Mouse (Mus musculus) c-Kit-negative CD71-positive TER-119-positive erythroid progenitor cells, embryonic 14.5 days (primary cell): ENCODE results near the gene Itga2.

ENCODE experiments used
- DNase-seq: peaks from one replicate; pipeline ENCODE4 v3.0.0-alpha.2; 2013; ENCODE audit warnings: low read depth, low spot score

The Itga2 gene

DNA sequence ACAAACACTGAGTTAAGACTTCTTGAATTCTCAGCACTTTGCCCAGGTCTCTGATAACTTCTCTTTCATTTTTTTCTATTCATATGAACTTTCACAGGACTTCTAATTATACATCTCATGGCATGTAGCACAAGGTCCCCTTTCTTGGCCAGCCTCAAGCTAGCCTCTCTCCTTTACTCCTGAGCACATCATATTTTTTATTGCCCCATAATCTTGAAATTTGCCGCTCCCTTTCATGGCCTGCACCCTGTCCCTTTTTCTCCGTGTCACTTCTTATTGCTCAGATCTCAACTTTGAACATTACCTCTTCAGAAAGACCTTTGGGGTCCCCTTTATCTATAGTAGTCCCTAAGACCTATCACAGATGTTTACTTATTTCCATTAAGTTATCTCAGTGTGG is 109.0 kb downstream of the Itga2 start:
- DNase-seq, result no peak

DNA sequence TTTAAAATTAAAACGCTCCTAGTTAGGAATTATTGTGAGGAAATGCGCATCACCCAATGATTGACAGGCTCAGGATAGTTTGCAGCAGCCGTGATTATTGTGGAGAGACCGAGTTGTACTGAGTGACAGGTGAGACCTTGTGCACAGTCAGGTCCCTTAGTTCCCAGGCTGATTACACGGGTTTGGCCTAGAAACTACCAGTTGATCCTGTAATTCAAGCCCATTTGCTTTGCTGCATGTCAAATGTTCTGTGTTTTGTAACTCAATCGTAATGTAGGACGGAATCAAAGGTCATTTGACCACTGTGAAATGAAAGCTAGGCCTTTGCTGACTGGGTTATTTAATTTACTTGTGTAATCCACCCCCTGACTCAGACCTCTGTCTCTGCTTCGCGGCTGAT is 113.4 kb downstream of the Itga2 start:
- no peak for DNase-seq

DNA sequence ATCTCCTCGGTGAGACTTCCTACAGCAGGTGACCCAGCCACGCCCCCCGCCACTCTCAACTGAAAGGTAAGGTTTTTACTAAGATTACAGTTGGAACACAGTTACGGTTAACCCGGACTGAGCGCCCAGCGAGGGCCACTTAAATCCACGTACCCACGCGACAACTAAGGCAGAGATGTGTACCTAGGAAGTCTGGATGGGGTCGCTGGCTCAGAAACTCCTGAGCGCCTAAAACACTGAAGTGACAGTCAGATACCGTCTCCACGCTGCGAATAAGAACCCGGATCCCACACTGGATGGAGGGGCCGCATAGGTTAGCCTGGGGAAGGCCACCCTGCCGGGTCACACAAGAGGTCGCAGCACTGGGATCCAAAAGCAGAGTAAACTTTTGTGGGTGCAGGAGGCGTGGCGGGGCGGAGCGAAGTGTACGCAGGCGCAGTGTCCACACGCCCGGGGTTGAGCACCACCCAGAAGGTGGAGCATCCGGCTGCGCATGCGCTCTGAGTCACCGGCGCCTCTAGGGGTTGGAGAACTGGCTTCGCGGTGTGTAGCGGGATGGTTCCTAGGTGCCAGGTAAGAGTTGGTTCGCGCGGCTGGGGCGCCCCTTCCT is 114.0 kb downstream of the Itga2 start, which contains the start of gene Mocs2:
Gene Mocs2, plus strand, starts transcription at position 486 of the 610 bp plus-strand sequence.
- peak; percentile 93 for DNase-seq

DNA sequence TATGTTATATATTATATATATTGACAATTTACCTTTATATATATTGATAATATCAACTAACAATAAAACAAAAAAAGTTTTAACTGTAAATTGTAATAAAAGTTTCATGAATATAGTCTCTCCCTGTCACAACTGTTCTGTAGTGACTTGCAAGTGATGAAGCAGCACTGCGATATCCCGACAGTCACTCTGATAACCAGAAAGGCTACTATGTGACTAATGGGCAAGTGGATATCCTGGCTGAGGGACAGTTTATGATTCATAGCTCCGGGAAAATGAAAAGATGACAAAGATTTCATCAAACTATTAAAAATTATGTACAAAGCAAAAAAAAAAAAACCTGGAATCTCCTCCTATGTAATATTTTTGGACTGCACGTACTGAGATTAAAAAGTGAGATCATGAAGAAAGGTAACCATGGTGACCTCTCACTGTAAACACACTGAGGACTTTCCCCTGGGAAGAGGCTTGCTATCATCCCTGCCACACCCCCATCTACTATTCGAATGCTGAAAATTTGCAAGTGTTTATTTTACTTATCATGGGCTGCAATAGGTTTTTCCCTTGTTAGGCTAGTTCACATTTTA is 122.2 kb downstream of the Itga2 start:
- DNase-seq, result no peak

DNA sequence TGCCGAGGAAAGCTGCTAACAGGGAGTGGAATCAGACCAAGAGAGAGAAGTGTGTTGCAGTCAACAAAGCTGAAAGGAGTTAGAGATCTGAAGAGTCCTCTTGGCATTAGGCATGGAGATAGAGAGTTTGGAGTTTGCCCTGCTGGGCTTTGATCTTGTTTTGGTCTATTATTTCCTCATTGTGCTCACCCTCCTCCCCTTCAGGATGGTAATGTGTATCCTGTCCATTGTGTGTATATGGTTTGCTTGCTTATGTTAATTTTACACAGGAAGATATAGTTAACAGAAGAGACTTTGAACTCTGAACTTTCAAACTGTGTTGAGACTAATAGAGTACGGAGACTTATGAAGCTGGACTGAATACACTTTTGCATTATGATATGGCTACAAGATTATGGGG is 128.9 kb downstream of the Itga2 start:
- DNase-seq, result no peak

DNA sequence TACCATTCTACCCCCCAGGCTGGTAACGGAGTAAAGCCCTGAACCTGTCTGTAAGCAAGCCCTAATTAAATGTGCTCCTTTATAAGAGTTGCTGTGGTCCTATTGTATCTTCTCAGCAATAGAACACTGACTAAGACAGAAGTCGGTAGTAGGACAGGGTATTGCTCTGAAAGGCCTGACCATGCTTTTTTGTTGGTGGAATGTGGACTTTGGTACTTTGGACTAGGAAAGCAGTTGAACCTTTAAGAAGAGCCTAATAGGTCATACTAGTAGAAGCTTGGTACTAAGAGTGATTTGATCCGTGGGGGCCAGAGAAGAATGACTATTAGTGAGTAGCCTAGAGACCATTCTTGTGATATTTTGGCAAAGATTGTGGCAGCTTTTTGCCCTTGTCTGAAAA is 130.0 kb downstream of the Itga2 start:
- DNase-seq, result no peak

DNA sequence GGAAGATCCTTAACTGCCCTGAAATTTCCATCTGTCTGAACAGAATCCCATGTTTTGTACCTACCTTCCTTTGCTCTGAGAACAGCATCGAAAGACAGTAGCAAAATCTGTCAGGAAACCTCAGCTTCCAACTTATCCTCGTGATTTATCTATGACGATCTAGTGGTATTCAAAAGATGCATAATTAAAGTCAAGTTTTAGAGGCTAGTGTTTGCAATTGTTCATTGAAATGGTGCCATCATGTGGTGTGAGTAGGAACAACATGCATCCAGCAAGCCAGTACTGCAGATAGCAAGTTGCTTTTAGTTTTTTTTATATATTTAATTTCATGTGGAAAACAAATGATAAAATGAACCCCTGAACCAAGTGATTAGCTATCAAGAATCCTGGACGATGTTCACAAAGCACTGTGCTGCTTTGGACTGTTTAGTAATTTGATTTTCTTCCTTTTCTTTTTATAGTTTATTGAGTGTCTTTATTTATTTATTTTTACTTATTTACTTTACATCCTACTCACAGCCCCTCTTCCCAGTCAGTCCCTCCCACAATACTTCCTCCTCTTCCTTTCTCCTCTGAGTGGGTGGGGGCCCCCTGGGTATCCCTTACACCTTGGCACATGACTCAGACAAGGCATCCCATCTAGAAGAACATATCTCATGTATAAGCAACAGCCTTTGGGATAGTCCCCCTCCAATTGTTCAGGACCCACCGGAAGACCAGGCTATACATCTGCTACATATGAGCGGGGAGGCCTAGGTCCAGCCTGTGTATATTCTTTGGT is 138.5 kb downstream of the Itga2 start:
- DNase-seq, result no peak

DNA sequence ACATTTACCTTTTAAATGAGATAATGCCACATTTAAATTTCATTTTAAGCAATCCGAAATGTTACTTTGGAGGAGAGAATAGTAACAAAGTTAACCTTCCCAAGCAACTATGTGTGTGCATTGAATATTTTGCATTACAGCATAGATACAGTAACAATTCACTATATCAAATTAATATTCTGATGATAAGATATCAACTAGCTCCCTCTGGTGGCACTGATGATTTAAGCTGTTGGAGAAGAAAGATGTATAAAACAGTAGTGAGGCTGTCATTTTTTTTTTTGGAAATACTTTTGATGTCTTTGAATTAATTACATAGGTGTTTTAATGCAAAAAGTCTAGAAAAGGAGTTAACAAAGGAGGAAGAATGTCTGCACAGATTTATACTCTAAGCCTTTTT is 140.4 kb downstream of the Itga2 start:
- no peak for DNase-seq
